Mouse (Mus musculus) cerebellum, adult 8-10 months (tissue): ENCODE measurements at regions not wholly inside any gene's neighbourhood (a gene's known extent, or its start where the extent isn't known, plus 50 kb on each side); places are given as distances from the start of the nearest gene placed in this dataset.
A peak's percentile ranks its signal among the peaks of the same experiment; 100 is the strongest.

Experiments
- DNase-seq: peaks from one replicate; pipeline ENCODE4 v3.0.0; 2022

DNA sequence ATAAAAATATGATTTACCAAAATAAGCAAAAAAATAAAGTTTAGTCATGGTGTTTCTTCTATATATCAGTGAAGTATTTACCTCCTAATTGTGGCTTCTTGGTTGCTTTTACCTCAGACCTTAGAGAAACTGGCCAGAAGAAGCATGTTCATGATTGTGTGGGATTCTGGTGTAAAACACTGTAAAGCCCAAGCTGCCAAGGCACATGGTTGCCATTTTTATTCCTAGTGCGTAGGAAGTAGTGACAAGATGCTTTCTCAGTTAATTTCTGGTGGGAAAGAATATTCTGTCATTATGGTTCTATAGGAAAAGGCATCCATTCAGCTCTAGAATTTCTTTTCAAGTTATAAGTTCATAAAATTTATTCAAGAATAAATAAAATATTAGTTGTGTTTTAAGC, 805.2 kb downstream of the Olfm4 start:
- no peak for DNase-seq

DNA sequence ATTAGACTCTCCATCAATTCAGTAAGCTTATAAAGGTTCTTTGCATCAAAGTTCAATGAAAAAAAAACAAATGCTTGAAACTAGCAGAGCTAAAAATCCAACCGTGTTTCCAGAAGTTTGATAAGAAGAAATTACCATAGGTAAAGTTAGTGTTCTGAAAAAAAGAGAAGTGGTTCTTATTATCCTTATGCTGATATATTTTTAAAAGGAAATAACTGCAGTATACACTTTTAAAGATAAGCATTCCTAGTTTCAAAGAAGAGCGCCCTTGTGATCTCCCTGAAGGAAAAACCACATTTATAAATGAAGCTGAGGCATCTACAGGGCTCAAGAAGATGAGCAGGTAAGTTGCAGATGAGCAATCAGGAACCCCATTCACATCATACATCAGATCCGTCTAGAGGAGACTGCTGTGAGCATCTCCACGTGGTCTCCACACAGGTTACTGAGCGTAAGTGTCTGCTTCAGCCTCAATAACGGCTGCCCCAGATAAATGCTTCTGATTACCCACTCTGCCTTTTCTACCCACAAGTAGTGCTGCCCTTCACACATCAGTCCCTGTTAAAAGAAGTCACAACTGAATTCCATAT, 815.6 kb downstream of the Olfm4 start:
- no peak for DNase-seq

DNA sequence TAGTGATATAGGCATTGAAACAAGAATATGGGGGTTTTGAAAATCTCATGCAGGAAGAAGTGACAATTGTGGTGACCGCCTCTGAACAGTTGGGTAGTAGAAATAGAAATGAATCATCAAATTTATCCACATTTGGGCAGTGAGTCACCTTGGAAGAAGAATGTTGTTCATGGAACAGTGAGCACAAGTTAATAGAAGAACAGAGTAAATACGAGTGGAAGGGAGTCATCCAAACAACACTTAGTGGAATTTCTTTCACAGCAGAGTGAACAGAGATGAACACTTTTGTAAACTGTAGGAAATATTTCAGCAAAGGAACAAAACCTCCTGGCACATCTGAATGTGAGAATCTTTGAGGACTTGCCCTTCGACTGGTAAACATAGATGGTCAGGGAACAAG, 846.6 kb downstream of the Olfm4 start:
- no peak for DNase-seq

DNA sequence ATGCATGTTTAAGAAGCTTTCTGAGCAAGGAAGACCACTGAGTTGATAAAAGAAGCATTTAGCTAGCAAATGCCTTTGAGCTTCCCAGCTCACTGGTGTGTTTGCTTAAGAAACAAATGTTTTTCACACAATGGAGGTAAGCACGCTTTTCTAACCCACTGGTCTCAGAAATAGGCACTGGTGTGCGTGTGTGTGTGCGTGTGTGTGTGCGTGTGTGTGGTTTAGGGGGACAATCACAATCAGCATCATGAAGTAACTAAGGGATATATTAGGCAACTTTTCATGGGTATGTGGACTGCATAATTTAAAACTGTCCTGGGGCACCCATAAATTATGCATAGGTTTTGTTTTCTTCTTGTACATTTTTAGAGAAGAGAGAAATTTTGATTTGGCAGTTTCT, 860.7 kb downstream of the Olfm4 start:
- no peak for DNase-seq

DNA sequence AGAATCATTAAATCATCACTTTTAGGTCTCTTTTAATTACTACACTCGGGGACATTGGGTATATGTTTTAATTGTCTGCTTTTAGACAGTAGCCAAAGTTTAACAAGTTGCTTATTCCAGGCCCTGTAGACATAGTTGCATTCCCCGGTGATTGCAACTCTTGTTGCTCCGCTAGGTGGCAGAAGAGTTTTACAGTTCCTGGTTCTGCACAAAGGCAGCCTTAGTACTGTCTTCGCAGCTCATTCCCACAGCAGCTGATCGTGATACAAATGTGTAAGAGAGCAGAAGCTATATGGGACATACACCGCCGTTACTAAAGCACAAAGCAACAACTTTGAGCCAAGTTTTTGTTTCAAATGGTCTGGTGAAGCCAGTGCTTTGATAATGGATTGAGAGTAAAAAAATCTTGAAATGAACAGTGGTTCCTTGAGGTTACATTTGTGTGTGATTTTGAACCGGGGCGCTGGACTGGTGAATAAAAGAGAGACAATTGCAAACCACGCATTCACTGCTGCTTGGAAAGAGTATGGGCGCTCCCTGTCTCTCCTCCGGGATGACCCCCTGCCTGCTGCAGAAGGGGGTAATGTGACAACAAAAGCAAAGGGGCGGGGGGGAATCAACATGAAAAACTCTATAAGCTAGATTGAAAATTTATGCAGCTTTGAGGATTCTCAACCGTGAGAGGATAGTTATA, 861.8 kb downstream of the Olfm4 start:
- peak; percentile 55 for DNase-seq

DNA sequence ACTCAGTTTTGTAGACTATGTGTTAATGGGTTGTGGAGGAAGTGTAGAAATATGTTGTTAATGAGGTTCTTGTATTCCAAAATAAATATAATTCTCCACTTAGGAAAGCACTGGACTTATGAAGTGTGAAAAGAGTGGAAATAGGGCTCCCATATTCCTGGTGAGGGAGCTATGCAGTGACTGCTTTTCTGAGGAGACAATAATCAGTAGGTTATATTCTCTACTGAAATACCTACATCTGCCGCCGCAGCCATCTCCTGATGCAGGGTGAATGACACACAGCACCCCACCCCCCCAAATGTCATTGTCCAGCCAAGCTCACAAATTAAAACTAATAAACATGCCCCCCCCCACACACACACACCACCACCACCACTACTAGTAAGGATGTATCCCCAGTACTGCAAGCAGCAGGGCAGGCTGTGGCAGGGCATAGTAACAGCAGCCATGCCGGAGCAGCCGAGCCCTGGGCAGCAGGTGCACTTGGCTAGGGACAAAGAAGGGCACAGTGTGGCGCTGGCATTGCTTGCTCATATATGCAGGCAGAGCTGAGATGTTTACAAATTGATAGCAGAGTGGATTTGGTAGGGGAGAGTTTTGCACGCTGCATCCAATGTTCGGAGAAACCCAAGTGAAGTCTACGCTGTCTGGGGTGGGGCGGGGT, 862.7 kb downstream of the Olfm4 start:
- peak; percentile 10 for DNase-seq
